Mouse (Mus musculus) neural tube, embryonic 13.5 days (tissue): ENCODE results near the gene Rimklb. TPM values are rescaled to one million over a fixed set of nuclear protein-coding genes. Genes with fewer than 3 reads are reported as not detected.
"Not testable (repeated sequence)": the region's sequence is repeated elsewhere in the genome, so short reads cannot be mapped to it uniquely, and the experiment has no call there.

Source experiments
- ATAC-seq: fragments of 200-750 bp; cut with Nextera tagmentation; 2 replicates; pipeline ENCODE4 v1.8.0; 2017; ENCODE audit warnings: low read depth, mild to moderate bottlenecking, moderate TSS enrichment, moderate library complexity
- H3K27ac ChIP-seq: fragments of 300-500 bp; sonication (generic); replicated peaks from 2 replicates; pipeline ENCODE4 v1.5.1; 2015; ENCODE audit warnings: moderate library complexity, mild to moderate bottlenecking, inconsistent platforms
- H3K27me3 ChIP-seq: fragments of 300-500 bp; sonication (generic); 2 replicates; pipeline ENCODE4 v1.6.1; 2015; ENCODE audit warnings: mild to moderate bottlenecking, inconsistent platforms
- H3K36me3 ChIP-seq: fragments of 300-500 bp; sonication (generic); 2 replicates; pipeline ENCODE4 v1.6.1; 2015; ENCODE audit warnings: mild to moderate bottlenecking, inconsistent platforms
- H3K4me1 ChIP-seq: fragments of 300-500 bp; sonication (generic); replicated peaks from 2 replicates; pipeline ENCODE4 v1.6.1; 2015; ENCODE audit warnings: inconsistent platforms
- H3K4me2 ChIP-seq: fragments of 300-500 bp; sonication (generic); 2 replicates; pipeline ENCODE4 v1.6.1; 2015; ENCODE audit warnings: inconsistent platforms, mild to moderate bottlenecking, moderate library complexity
- H3K4me3 ChIP-seq: fragments of 300-500 bp; sonication (generic); 2 replicates; pipeline ENCODE4 v1.5.1; 2015; ENCODE audit warnings: mild to moderate bottlenecking, inconsistent platforms
- H3K9ac ChIP-seq: fragments of 300-500 bp; sonication (generic); 2 replicates; pipeline ENCODE4 v1.6.1; 2015; ENCODE audit warnings: moderate library complexity, mild to moderate bottlenecking, inconsistent platforms
- H3K9me3 ChIP-seq: fragments of 300-500 bp; sonication (generic); 2 replicates; pipeline ENCODE4 v1.6.1; 2016; ENCODE audit warnings: inconsistent platforms
- WGBS: fragments of 180-500 bp; shearing (Covaris S2); methylation state at CpG from one replicate; pipeline ENCODE4 v1.1.7; 2015; 5-methylcytosine and 5-hydroxymethylcytosine counted together
- polyA plus RNA-seq: library from polyadenylated mRNA; unstranded; fragments of >200 nt; fragmentation: Nextera tagmentation; extraction: Ambion mirVana; gene quantifications from 2 replicates; pipeline ENCODE4 v1.2.1, GENCODE M21; 2015

Rimklb gene
- polyA plus RNA-seq, 1 experiment from 2014 or later: 90.9 TPM

- Histone ChIP-seq H3K27ac (no peak overlapping the region), H3K9me3 (no peaks in the 10 kb centered on the region), H3K36me3 (no peaks in the 10 kb centered on the region), H3K4me1 (no peaks in the 10 kb centered on the region), H3K4me2 (no peak overlapping the region), H3K27me3 (no peaks in the 10 kb centered on the region), H3K9ac (no peak overlapping the region), H3K4me3 (no peak overlapping the region)
- no peak for ATAC-seq
- 88% methylated on average over 8 of the region's 8 CpGs for WGBS
These were observed 24.7 kb upstream of the Rimklb start for GRCm38 (mm10) chr6:122523289-122523688.

- H3K4me3 ChIP-seq: no peak overlapping the region
- 76% methylated on average over 9 of the region's 9 CpGs for WGBS
These were observed 24.0 kb upstream of the Rimklb start for GRCm38 (mm10) chr6:122522595-122522994.

GRCm38 (mm10) chr6:122519384-122519783 lies 20.8 kb upstream of the Rimklb start:
- H3K27me3 ChIP-seq: no peaks in the 10 kb centered on the region
- H3K4me1 ChIP-seq: no peaks in the 10 kb centered on the region
- no peak overlapping the region for H3K4me3 ChIP-seq
- H3K4me2 ChIP-seq: no peak overlapping the region
- H3K27ac ChIP-seq: no peak overlapping the region
- WGBS: 33% methylated on average over 2 of the region's 2 CpGs
- no peaks in the 10 kb centered on the region for H3K9me3 ChIP-seq
- no peak for ATAC-seq
- no peaks in the 10 kb centered on the region for H3K36me3 ChIP-seq
- no peak overlapping the region for H3K9ac ChIP-seq

More at GRCm38 (mm10) chr6:122522595-122522994, 24.0 kb upstream of the Rimklb start:
- Histone ChIP-seq H3K27ac (no peak overlapping the region), H3K36me3 (no peaks in the 10 kb centered on the region), H3K4me2 (no peak overlapping the region), H3K4me1 (no peaks in the 10 kb centered on the region), H3K27me3 (no peaks in the 10 kb centered on the region), H3K9ac (no peak overlapping the region), H3K9me3 (no peaks in the 10 kb centered on the region)
- peak; percentile 88; the same call in 1 of the 2 replicates for ATAC-seq

- Histone ChIP-seq H3K36me3 (no peaks in the 10 kb centered on the region), H3K9me3 (no peaks in the 10 kb centered on the region), H3K27ac (no peak overlapping the region), H3K4me2 (no peak overlapping the region), H3K4me3 (no peak overlapping the region), H3K9ac (no peak overlapping the region), H3K4me1 (no peaks in the 10 kb centered on the region), H3K27me3 (no peaks in the 10 kb centered on the region)
- 79% methylated on average over 1 of the region's 1 CpGs for WGBS
- no peak for ATAC-seq
These were observed 19.1 kb upstream of the Rimklb start for GRCm38 (mm10) chr6:122517668-122518067.

- not testable (repeated sequence) for H3K4me1 ChIP-seq, ATAC-seq, H3K27ac ChIP-seq, H3K36me3 ChIP-seq, H3K9me3 ChIP-seq, H3K9ac ChIP-seq, H3K4me2 ChIP-seq, H3K27me3 ChIP-seq, H3K4me3 ChIP-seq
- 86% methylated on average over 2 of the region's 2 CpGs for WGBS
These were observed 17.2 kb upstream of the Rimklb start for GRCm38 (mm10) chr6:122515762-122516161.

GRCm38 (mm10) chr6:122514312-122514711 lies 15.8 kb upstream of the Rimklb start:
- no peaks in the 10 kb centered on the region for H3K36me3 ChIP-seq
- 76% methylated on average over 3 of the region's 3 CpGs for WGBS

GRCm38 (mm10) chr6:122512914-122513878 lies 14.6 kb upstream of the Rimklb start:
- Histone ChIP-seq H3K27ac (no peak overlapping the region), H3K27me3 (no peaks in the 10 kb centered on the region), H3K4me3 (no peak overlapping the region), H3K36me3 (no peaks in the 10 kb centered on the region), H3K4me1 (no peaks in the 10 kb centered on the region), H3K9ac (no peak overlapping the region), H3K9me3 (no peaks in the 10 kb centered on the region), H3K4me2 (no peak overlapping the region)
- ATAC-seq: no peak
- WGBS: 72% methylated on average over 12 of the region's 12 CpGs

More at GRCm38 (mm10) chr6:122514312-122514711, 15.8 kb upstream of the Rimklb start:
- Histone ChIP-seq H3K9me3 (no peaks in the 10 kb centered on the region), H3K4me1 (no peaks in the 10 kb centered on the region), H3K27me3 (no peaks in the 10 kb centered on the region), H3K4me2 (no peak overlapping the region), H3K27ac (no peak overlapping the region), H3K4me3 (no peak overlapping the region), H3K9ac (no peak overlapping the region)
- no peak for ATAC-seq

- no peak for ATAC-seq
- no peaks in the 10 kb centered on the region for H3K4me1 ChIP-seq
These were observed 9.9 kb upstream of the Rimklb start for GRCm38 (mm10) chr6:122508494-122508893.

GRCm38 (mm10) chr6:122505545-122505944 lies 7.0 kb upstream of the Rimklb start, which contains the start of gene Mfap5:
Mfap5 (plus strand) TSS chr6:122505845.
- Histone ChIP-seq H3K4me2 (no peak within 1 kb of the TSS), H3K4me1 (no peaks in the 10 kb centered on the region), H3K36me3 (no peaks in the 10 kb centered on the region), H3K27me3 (no peaks in the 10 kb centered on the region), H3K9me3 (no peaks in the 10 kb centered on the region), H3K9ac (no peak within 1 kb of the TSS), H3K27ac (no peak within 1 kb of the TSS), H3K4me3 (no peak within 1 kb of the TSS)
- WGBS: 91% methylated on average over 3 of the region's 3 CpGs
- ATAC-seq: no peak

More at GRCm38 (mm10) chr6:122508494-122508893, 9.9 kb upstream of the Rimklb start:
- no peaks in the 10 kb centered on the region for H3K27me3 ChIP-seq
- H3K9me3 ChIP-seq: no peaks in the 10 kb centered on the region
- no peak overlapping the region for H3K27ac ChIP-seq
- no peak overlapping the region for H3K9ac ChIP-seq
- H3K4me2 ChIP-seq: no peak overlapping the region
- H3K36me3 ChIP-seq: no peaks in the 10 kb centered on the region
- 88% methylated on average over 8 of the region's 8 CpGs for WGBS
- H3K4me3 ChIP-seq: no peak overlapping the region

GRCm38 (mm10) chr6:122505041-122505440 lies 6.5 kb upstream of the Rimklb start:
- WGBS: 73% methylated on average over 4 of the region's 4 CpGs
- no peak overlapping the region for H3K9ac ChIP-seq
- no peak overlapping the region for H3K4me3 ChIP-seq
- H3K9me3 ChIP-seq: no peaks in the 10 kb centered on the region
- no peaks in the 10 kb centered on the region for H3K4me1 ChIP-seq
- H3K27me3 ChIP-seq: no peaks in the 10 kb centered on the region
- no peaks in the 10 kb centered on the region for H3K36me3 ChIP-seq
- no peak for ATAC-seq
- no peak overlapping the region for H3K27ac ChIP-seq
- no peak overlapping the region for H3K4me2 ChIP-seq

GRCm38 (mm10) chr6:122496501-122496900 lies 2.1 kb downstream of the Rimklb start:
- WGBS: 37% methylated on average over 5 of the region's 5 CpGs
- Histone ChIP-seq H3K36me3 (no peaks in the 10 kb centered on the region), H3K9me3 (no peaks in the 10 kb centered on the region), H3K27ac (peak overlapping the region; percentile 85), H3K9ac (no peak overlapping the region), H3K27me3 (no peaks in the 10 kb centered on the region), H3K4me1 (peaks cover 34% of the 10 kb centered on the region), H3K4me2 (no peak overlapping the region), H3K4me3 (no peak overlapping the region)
- ATAC-seq: peak; percentile 14; the same call in 1 of the 2 replicates

- ATAC-seq: peak; percentile 63
- Histone ChIP-seq H3K36me3 (no peaks in the 10 kb centered on the region), H3K9me3 (no peaks in the 10 kb centered on the region), H3K27me3 (no peaks in the 10 kb centered on the region), H3K4me2 (peak overlapping the region; percentile 40), H3K9ac (peak overlapping the region; percentile 6), H3K27ac (peak overlapping the region; percentile 85), H3K4me3 (0 out of 2 replicates have a peak overlapping the region, but pooled peaks have one; percentile 5), H3K4me1 (peaks cover 41% of the 10 kb centered on the region)
- 6% methylated on average over 21 of the region's 21 CpGs for WGBS
These were observed 3.3 kb downstream of the Rimklb start for GRCm38 (mm10) chr6:122495082-122495881.
